Mouse (Mus musculus) myocyte (in vitro differentiated cells): ENCODE measurements around the gene Nr0b2.

Source experiments
- MAX ChIP-seq: IDR thresholded peaks from one replicate; pipeline ENCODE4 v1.6.1; 2011; ENCODE audit warnings: low read depth, mild to moderate bottlenecking, control low read depth
- POLR2A ChIP-seq: IDR thresholded peaks from one replicate; pipeline ENCODE4 v1.6.1; 2011; ENCODE audit warnings: low read depth, mild to moderate bottlenecking, control low read depth, moderate library complexity; ENCODE audit not compliant: insufficient read length
- POLR2AphosphoS2 ChIP-seq: IDR thresholded peaks from one replicate; pipeline ENCODE4 v1.6.1; 2011; ENCODE audit warnings: low read depth, control low read depth; ENCODE audit not compliant: insufficient read length
- TCF12 ChIP-seq: IDR thresholded peaks from one replicate; pipeline ENCODE4 v1.6.1; 2011; ENCODE audit warnings: mild to moderate bottlenecking, control low read depth; ENCODE audit not compliant: poor library complexity, insufficient read depth, severe bottlenecking
- TCF3 ChIP-seq: IDR thresholded peaks from one replicate; pipeline ENCODE4 v1.6.1; 2011; ENCODE audit warnings: low read depth, control low read depth; ENCODE audit not compliant: insufficient read length
- USF1 ChIP-seq: IDR thresholded peaks from one replicate; pipeline ENCODE4 v1.6.1; 2011; ENCODE audit warnings: low read depth, mild to moderate bottlenecking, control low read depth, moderate library complexity

DNA sequence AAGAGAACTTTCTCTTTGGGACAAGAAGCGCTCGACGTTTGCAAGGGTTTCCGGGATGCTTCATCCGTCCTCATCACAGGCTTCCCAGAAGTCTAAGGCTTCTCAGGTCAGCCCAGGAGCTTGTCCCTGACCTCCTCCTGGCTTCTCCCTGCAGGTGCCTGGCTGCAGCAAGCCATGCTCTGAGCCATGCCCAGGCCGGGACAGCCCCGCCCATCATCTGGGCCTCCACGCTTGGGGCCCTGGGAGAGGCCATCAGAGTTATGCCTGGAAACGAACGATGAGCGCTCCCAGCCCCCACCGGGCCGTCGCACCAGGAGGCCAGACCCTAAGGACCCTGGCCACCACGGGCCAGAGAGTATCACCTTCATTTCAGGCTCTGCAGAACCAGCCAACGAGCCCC, 25.4 kb upstream of the Nr0b2 start:
- no peak for TF ChIP-seq POLR2AphosphoS2
- TF ChIP-seq POLR2A, result no peak
- TF ChIP-seq TCF3, result no peak
- no peak for TF ChIP-seq USF1
- TF ChIP-seq TCF12, result no peak
- no peak for TF ChIP-seq MAX
